Mouse (Mus musculus) neutrophil, adult 59 days (primary cell): Measurements from ENCODE around the gene Rhox6. TPM values are rescaled to one million over a fixed set of nuclear protein-coding genes. Genes with fewer than 3 reads are reported as not detected.

ENCODE experiments used
- total RNA-seq, 2 experiments: library from RNA; stranded (reverse); gene quantifications; 1 replicate in 1 of 2; 2 replicates in 1 of 2; pipeline ENCODE4 v1.2.4; 2023

Gene Rhox6
- not detected for total RNA-seq

GRCm38 (mm10) chrX:37826610-37827009 is at the start of gene Rhox6:
Gene Rhox6 (plus strand): TSS chrX:37826910.

DNA sequence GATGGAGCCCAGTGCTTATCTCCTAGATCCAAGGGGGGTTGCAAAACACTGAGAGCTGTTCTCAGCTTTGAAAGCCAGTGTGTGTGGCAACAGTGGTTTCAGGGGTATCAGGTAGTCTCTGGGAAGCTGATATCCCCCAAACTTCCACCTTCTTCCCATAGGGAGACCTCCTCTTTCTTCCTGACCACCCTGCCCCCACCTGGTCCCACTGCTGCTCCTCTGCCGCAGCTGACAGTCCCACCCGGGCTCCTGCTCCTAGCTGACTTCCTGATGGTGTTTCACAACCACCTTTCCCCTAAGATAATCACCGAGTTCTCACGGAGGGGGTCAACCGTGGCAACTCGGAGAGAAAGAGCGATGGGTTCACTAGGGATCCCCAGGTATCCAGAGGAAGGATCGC is 4.7 kb downstream of the Rhox6 start, which contains the start of gene Rhox7a:
TSS of gene Rhox7a (plus strand) at position 301 of the 400 bp plus-strand sequence.

DNA sequence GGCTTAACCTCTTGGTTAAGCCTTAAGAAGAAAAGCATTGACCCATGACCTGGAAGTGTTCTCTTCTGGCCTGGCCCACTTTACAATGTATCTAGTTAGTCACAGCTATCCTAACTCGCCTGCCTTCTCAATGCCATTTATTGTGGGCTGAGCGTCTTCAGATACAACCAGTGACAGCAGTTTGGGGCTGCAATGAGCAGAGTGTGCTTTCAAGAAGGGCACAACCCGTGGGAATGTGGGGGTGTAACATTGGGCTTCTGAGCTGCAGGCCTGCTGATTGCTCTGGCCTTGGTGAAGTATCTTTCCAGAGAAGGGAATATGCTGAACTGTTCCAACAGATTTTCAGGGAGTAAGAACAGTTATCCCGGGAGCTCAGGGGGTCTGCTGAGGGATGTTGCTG is 52.1 kb downstream of the Rhox6 start, which contains the start of gene Rhox8:
TSS of gene Rhox8 (minus strand) at position 101 of the 400 bp plus-strand sequence.

Other genes starting within 250 kb of the Rhox6 start
- gene Rhox3f, start 245.9 kb upstream of the Rhox6 start, total RNA-seq = not detected
- not detected for gene Rhox4f, start 219.2 kb upstream of the Rhox6 start, total RNA-seq
- gene Rhox3g, start 198.3 kb upstream of the Rhox6 start, total RNA-seq = not detected
- not detected for gene Rhox2g, start 183.4 kb upstream of the Rhox6 start, total RNA-seq
- not detected for gene Rhox4g, start 175.6 kb upstream of the Rhox6 start, total RNA-seq
- gene Rhox3h, start 158.1 kb upstream of the Rhox6 start, total RNA-seq = not detected
- gene Rhox2h, start 153.6 kb upstream of the Rhox6 start, total RNA-seq = not detected
- gene Rhox5, start 22.1 kb upstream of the Rhox6 start, total RNA-seq = not detected
- not detected for gene Rhox7a, start 4.8 kb downstream of the Rhox6 start, total RNA-seq
- gene Rhox8, start 52.0 kb downstream of the Rhox6 start, total RNA-seq = not detected
- not detected for gene Rhox7b, start 70.3 kb downstream of the Rhox6 start, total RNA-seq
- gene Rhox9, start 74.9 kb downstream of the Rhox6 start, total RNA-seq = not detected
- not detected for gene Btg1-ps1, start 191.9 kb downstream of the Rhox6 start, total RNA-seq
- not detected for gene Btg1-ps2, start 216.2 kb downstream of the Rhox6 start, total RNA-seq
- gene Rhox10, start 239.6 kb downstream of the Rhox6 start, total RNA-seq = not detected